Mouse (Mus musculus): ENCODE measurements around the gene Ptprs.

The Ptprs gene

GRCm38 (mm10) chr17:56467456-56467884 is 8.8 kb downstream of the Ptprs start:
- DNase-seq (ENCODE audit: low spot score), result no peak

- no peak for DNase-seq (ENCODE audit: low spot score)
These were observed 9.5 kb downstream of the Ptprs start for GRCm38 (mm10) chr17:56466747-56467146.

DNA sequence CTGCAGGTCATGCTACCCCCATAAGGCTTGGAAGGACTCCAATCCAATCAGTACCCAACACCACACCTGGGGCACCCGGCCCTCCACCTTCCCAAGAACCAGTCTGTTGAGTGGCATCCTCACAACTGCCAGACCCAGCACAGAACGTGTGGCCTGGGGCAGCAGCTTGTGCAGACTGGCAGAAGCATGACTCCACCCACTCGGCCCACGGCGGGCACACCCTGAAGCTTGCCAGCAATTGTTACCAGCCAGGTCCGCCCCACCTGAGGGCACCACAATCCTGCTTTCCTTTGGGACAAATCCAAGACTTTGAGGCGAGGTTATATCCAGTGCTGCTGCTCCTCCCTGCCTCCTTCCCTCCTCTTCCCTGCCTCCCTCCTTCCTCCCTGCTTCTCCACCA is 11.5 kb downstream of the Ptprs start:
- DNase-seq (ENCODE audit: low spot score), result no peak

- DNase-seq (ENCODE audit: low spot score), result no peak
These were observed 11.9 kb downstream of the Ptprs start for GRCm38 (mm10) chr17:56464345-56464744.

GRCm38 (mm10) chr17:56463500-56463899 is 12.8 kb downstream of the Ptprs start:
- DNase-seq (ENCODE audit: low spot score), result no peak

GRCm38 (mm10) chr17:56462835-56463455 is 13.3 kb downstream of the Ptprs start:
- no peak for DNase-seq (ENCODE audit: low spot score)

DNA sequence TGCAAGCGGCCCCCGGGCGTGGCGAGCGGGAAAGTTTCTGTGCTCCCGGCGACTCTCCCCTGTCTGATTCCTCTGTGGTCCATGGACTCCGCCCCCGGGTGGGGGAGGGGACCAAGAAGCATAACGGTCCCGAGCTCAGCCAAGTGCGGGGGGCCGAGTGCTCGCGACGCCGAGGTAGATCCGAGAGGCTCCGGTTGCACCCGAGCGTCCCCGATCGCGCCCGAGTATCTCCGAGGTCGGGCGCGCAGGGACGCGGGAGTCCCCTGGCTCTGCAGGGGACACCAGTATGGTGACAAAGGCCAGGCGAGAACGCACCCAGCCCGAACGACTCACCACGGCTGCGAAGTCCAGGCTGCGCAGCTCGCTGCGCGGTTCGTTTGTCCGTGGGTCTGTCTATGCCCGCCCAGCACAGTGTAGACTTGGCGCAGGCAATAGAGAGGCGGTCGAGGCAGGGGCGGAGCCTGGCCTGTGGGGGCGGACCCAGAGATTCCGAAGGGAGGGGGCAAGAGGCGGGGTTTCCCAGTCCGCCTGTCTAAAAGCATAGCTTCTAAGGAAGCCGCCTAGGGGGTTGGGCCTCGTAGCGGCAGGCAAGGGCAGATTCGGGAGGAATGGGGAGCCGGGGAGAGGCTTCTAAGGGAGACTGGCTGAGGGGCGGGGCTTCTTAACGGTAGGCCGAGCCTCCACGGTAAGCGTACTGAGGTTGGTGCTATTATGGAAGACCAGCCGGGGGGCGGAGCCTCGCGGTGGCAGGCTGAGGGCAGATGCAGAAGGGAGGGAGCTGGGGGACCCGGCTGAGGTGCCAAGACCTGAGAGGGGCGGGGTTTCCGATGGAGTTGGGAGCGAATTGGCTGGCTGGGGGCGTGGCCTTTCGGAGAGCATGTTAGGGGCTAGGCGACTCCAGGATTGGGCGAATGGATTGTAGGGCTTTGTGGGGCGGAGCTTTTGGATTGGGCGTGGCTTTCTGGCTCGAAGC is 14.2 kb downstream of the Ptprs start:
- peak; percentile 92 for DNase-seq (ENCODE audit: low spot score)

- DNase-seq (ENCODE audit: low spot score), result no peak
These were observed 15.4 kb downstream of the Ptprs start for GRCm38 (mm10) chr17:56460876-56461275.

- DNase-seq (ENCODE audit: low spot score), result no peak
These were observed 18.8 kb downstream of the Ptprs start for GRCm38 (mm10) chr17:56457442-56457841.

DNA sequence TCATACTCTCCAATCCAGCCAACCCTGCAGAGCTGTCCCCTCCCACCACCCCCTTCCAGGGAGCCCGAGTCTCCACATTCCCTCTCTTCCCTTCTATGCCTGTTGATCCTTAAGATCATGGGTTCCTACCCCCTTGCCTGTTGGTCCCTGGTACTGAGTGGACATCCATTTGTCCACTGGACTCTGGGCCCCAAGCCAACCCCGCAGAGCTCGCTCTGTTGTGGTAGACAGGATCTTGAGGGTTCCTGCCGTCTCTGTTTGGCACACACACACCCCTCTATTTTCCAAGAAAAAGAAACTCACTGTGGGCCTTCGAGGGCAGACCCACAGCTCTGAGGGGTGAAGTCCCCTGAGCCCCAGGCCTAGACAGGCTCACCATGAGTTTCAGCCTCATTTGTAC is 19.9 kb downstream of the Ptprs start:
- no peak for DNase-seq (ENCODE audit: low spot score)

- DNase-seq (ENCODE audit: low spot score), result no peak
These were observed 22.6 kb downstream of the Ptprs start for GRCm38 (mm10) chr17:56453689-56454088.

GRCm38 (mm10) chr17:56453251-56453650 is 23.0 kb downstream of the Ptprs start:
- no peak for DNase-seq (ENCODE audit: low spot score)

- no peak for DNase-seq (ENCODE audit: low spot score)
These were observed 28.6 kb downstream of the Ptprs start for GRCm38 (mm10) chr17:56447716-56448115.

DNA sequence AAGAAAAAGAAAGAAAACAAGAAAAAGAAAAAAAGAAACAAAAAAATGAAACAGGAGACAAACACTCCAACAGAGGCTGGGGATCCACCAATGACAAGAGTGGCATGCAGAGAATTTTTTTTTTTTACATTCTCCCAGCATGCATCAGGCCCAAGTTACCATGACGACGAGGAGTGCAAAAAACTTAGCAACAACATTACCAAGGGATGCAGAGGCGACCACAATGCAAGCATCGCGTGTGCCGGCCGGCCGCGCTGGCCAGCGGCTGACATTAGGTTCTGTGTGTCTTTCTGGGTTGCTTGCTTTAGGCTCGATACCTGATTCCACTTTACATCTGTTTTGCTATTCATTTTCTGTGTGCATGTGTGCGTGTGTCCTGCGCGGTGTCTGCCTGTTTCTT is 30.9 kb downstream of the Ptprs start:
- no peak for DNase-seq (ENCODE audit: low spot score)

DNA sequence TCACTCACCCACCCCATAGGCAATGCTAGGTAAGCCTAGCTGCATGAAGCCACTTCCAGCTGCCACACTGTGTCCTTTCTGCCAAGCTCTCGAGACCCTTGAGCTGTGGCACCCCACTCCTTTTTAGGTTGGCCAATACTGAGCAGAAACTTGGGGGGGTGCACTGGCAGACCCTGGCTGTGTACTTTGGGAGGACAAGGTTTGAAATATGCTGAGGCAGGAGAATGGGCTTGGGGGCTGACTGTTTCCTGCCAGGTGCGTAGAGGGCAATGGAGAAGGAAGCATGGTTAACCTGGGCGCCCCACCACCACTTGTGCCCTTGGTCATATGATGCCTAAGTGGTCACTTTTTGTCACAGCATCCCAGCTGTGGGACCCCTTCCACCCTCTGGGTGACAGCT is 31.5 kb downstream of the Ptprs start:
- DNase-seq (ENCODE audit: low spot score), result no peak

GRCm38 (mm10) chr17:56443341-56443795 is 32.9 kb downstream of the Ptprs start:
- DNase-seq (ENCODE audit: low spot score), result no peak

DNA sequence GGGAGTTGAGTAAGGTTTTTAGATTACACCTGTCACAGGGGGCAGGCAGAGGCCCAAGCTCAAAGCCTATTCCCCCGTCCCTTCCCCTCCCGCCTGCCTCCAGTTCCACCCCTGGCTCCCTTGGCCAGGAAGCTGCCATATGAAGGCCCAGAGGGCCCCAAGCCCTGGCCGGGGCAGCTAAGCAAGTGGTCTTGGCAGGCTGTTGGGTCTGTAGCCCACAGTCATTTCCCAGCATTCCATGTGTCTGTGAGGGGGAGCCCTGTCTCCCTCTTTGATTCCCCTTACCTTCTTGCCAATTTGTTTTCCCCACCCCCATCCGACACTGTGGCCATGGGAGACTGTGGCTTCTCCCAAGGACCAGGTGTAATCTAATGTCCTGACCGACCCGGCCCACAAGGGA is 34.0 kb downstream of the Ptprs start:
- DNase-seq (ENCODE audit: low spot score), result no peak

- DNase-seq (ENCODE audit: low spot score), result no peak
These were observed 36.4 kb downstream of the Ptprs start for GRCm38 (mm10) chr17:56439731-56440460.

GRCm38 (mm10) chr17:56431582-56431981 is 44.7 kb downstream of the Ptprs start:
- DNase-seq (ENCODE audit: low spot score), result no peak

- no peak for DNase-seq (ENCODE audit: low spot score)
These were observed 48.4 kb downstream of the Ptprs start for GRCm38 (mm10) chr17:56427857-56428256.

DNA sequence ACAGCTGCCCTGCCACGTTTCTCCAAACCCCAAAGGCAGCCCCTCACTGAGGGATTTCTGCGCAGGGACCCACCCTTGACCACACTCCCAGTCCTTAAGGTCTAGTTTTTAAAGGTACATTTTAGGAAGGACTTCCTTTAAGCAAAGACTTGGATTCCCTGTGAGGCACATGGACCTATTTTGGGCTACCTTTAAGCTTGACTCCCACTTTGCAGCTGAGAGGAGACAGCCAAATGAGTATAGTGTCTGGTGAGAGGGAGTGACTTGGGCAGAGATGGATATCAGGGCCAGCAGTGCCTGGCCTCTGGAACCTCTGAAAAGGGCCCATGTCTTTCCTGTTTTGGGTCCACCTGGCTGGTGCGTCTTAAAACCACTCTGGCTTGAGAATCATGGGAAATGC is 50.3 kb downstream of the Ptprs start:
- no peak for DNase-seq (ENCODE audit: low spot score)

- peak; percentile 60 for DNase-seq (ENCODE audit: low spot score)
These were observed 50.7 kb downstream of the Ptprs start for GRCm38 (mm10) chr17:56425584-56425914.

All from urinary bladder, postnatal 10 days (tissue).